Mouse (Mus musculus) G1E (cell line): ENCODE measurements around the gene Olfr1141.

Experiments used
- CTCF ChIP-seq: IDR thresholded peaks from 2 replicates; pipeline ENCODE4 v1.5.1; 2012; ENCODE audit warnings: low read depth, low read length, inconsistent platforms, mixed read lengths
- GATA1 ChIP-seq: IDR thresholded peaks from 2 replicates; pipeline ENCODE4 v1.6.1; 2012; ENCODE audit warnings: borderline replicate concordance, low read length, inconsistent platforms, mixed read lengths
- GATA2 ChIP-seq: IDR thresholded peaks from 2 replicates; pipeline ENCODE4 v1.6.1; 2012; ENCODE audit warnings: low read depth, low read length, inconsistent platforms, borderline replicate concordance
- TAL1 ChIP-seq: conservative IDR thresholded peaks from 2 replicates; pipeline ENCODE4 v1.6.1; 2012; ENCODE audit warnings: low read depth, low read length, inconsistent platforms, mixed read lengths

GRCm38 (mm10) chr2:87743452-87743851 is 10.3 kb downstream of the Olfr1141 start, which contains the start of gene Olfr1140:
- no peak for TF ChIP-seq CTCF
- no peak for TF ChIP-seq TAL1
- no peak for TF ChIP-seq GATA2
- no peak for TF ChIP-seq GATA1
